Mouse (Mus musculus): ENCODE results near the gene Slc25a23.
"Not testable (repeated sequence)": the region's sequence is repeated elsewhere in the genome, so short reads cannot be mapped to it uniquely, and the experiment has no call there.

Gene Slc25a23

DNA sequence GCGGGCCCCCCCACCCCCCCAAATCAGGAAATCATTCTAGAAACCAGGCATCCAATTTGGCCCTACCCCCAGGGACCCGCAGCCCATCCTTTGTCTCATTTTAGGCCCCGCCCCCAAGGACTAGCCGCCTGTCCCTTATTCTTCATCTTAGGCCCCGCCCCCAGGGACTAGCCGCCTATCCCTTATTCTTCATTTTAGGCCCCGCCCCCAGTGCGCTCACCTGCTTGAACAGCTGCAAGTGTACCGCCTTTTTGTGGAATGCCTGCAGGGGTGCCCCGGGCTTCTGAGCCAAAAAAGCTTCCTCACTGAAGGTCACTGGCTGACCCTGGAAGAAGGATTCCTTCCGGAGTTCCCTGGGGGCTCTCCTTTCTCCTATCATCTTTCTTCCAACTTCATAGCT lies 11.0 kb upstream of the Slc25a23 start:
- peak; percentile 53 for DNase-seq (ENCODE audit: low spot score)

DNA sequence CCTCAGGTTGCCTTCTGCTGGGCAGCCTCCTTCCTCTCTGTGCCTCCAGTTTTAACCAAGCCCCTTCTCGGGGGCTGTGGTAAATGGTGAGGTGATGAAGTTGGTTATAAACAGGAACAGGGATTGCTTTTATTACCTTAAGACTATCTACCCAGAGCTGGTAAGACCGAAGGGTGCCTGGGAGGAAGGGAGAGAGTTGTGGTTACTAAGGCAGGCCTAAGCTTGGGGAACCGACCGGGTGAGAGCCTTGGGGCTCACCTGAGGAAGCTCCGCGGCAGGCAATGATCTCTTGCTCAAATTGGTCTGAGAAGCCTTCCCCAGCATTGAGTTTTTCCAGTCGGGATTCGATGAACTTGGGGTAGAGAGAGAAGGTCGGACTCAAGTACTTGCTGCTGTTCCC lies 10.6 kb upstream of the Slc25a23 start:
- no peak for DNase-seq (ENCODE audit: low spot score)

GRCm38 (mm10) chr17:57066908-57067307 lies 7.2 kb upstream of the Slc25a23 start:
- no peak for DNase-seq (ENCODE audit: low spot score)

DNA sequence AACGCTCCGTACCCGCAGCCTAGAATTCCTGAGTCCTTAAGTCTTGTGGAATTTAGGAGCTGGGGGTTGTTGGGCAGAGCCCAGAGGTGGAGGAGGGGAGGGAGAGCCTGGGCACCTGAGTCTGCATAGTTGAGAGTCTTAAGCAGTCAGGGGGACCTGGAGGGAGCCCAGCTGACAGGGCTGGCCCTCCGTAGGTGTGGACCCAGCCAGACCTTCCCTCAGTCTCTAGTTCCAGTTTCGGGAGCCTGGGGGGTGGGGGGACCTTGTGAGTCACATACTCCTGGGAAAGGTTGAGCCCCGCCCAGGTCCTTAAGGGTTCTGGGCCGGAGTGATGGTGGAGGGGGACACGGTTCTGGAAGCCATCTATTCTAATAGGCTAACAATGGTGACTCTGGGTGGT lies 3.4 kb upstream of the Slc25a23 start:
- DNase-seq (ENCODE audit: low spot score), result no peak

DNA sequence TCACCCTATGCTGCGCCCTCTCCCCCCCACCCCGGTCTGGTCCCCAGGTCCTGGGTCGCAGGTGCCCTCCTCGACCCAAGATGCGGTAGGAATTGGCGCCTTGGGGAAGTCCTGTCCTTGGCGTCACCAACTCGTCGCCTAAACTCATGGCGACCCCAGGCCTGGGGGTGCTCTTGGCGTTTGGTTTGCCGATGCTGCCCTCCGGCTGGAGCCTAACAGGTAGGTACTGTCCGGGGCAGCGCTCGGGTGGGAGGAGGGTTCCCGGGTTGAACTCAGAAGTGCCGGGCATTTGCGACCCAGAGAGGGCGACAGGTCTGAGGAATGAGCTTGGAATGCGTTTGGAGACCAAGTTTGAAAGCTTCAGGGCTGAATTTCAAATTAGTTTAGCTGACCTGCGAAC lies 2.9 kb upstream of the Slc25a23 start:
- DNase-seq (ENCODE audit: low spot score), result no peak

DNA sequence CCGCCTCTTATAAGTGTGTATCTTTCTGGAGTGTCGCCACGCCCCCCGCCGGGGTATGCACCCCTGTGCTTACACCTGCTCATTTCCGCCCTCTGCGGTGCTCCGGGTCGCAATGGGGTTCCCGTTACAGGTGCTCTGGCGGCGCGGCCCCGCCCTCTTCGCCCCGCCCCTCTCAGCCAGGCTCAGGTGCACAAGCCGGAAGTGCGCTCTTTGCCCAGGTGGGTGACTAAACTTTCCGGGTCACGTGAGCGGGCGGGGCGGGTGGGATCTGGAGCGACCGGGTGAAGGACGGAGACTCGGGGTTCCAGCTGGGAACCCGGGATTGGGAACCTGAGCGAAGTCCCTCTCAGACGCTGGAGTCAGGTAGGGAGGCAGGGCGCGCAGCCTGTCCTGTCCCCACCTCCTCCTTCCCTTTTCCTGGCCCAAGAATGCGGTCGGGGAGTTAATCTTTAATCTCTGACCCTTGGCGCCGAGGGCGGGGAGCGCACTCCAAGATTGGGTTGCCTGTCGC lies 2.4 kb upstream of the Slc25a23 start:
- peak; percentile 56 for DNase-seq (ENCODE audit: low spot score)

DNA sequence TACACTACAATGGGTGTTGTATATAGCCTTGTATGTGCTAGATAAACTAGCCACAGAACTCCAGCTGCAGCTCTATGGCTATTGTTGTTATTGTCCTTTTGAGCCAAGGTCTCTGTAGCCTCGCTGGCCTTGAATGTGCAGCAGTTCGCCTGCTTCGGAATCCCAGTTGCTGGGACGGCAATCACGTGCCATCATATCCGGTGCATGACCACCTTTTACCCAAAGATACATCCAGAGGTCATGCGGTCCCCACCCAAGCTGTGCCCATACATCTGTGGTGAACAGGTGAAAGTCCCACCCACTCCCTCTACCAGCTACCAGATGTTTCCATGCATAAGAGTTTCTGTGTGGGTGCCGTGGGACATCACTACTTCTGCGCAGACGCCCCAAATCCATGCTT lies 1.4 kb upstream of the Slc25a23 start:
- no peak for DNase-seq (ENCODE audit: low spot score)

DNA sequence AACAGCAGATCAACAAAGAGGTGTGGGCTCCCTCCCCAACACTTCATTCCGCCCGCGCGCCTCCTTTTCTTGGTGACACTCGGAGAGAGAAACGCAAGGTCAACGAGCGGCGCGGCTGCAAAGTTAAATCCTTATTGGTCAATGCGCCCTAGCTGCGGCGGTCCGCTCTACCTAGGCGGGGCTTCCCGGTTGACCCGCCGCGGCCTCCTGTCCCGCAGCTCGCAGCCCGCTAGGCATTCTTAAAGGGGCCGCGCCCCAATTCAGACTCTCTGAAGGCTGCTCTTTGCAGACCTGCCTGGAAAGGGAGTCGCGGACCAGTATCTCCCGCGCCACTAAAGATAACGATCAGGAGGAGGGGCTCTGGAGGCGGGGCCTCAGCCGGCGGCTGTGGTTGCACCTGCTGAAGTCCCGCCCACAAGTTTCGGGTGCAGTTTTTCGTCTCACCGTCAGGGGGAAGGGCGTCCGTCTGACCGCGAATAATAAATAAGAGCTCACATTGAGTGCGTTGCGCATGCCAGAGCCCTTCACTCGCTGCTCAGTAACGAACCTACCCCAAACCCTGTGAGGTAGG lies 653 bp upstream of the Slc25a23 start:
- peak; percentile 97 for DNase-seq (ENCODE audit: low spot score)

DNA sequence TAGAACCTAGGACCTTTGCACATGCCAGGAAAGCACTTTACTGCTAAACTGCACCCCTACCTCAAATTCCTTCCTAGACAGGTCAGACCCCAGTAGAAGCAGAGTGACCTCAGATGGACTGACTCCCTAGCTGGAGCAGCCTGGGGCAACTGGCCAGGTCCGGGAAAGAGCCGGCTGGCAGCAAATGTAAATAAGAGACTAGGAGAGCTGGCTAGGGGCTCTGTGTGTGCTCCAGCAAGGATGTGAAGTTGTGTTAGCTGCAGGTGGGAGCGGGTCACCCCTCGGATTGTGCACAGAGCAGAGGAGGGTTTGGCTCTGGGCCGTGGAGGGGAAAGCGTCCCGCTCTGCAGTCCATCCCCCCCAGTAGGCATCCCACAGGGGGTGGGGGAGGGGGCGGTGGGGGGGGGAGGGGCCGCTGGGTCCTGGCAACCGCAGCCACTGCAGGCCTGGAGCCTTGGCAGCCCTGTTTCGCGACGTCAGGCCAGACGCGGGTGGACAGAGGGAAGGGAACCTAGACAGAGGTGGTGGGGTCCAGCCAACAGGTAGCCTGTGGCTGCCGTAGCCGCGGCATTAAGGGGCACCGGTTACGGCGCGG lies 675 bp downstream of the Slc25a23 start, which contains the start of gene Crb3:
Gene Crb3, plus strand, starts transcription at position 215 of the 595 bp plus-strand sequence.
- no peak for DNase-seq (ENCODE audit: low spot score)

- no peak for DNase-seq (ENCODE audit: low spot score)
These were observed 3.4 kb downstream of the Slc25a23 start for GRCm38 (mm10) chr17:57056246-57056645.

GRCm38 (mm10) chr17:57051679-57052078 lies 8.0 kb downstream of the Slc25a23 start:
- DNase-seq (ENCODE audit: low spot score), result not testable (repeated sequence)

GRCm38 (mm10) chr17:57048816-57049215 lies 10.8 kb downstream of the Slc25a23 start:
- no peak for DNase-seq (ENCODE audit: low spot score)

DNA sequence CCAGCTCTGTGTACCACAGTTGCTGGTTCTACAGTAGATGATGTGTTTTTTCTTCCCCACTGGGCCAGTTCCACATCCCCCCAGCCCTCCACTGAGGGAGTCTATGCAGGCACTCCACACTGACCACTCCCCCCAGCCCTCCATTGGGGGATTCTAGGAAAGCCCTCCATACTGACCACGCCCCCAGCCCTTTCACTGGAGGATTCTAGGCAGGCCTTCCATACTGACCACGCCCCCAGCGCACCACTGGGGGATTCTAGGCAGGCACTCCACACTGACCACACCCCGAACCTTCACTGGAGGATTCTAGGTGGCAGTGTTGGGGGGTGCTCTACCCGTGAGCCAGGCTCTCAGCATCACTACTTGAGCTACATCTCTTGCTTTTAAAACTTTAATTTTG lies 12.3 kb downstream of the Slc25a23 start:
- DNase-seq (ENCODE audit: low spot score), result peak; percentile 78

- no peak for DNase-seq (ENCODE audit: low spot score)
These were observed 18.1 kb downstream of the Slc25a23 start, which contains the start of gene Slc25a41 for GRCm38 (mm10) chr17:57041554-57041953. Gene Slc25a41, minus strand, starts transcription at chr17:57041654.

DNA sequence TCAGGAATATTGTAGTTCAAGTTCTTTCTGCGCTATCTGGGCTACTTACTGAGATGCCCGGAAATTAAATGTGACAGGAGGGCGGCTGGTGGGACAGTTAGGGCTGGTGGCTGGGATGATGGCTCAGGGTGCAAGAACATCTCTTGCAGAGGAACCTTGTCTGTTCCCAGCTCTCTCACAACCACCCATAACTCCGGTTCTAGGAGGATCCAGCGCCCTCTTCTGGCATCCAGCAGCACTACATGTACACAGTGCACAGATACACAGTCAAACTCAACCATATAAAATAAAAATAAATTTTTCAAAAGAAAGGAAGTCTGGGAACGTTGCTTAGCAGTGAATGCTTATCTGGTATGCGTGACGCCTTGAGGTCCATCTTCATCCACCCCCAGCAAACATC lies 20.7 kb downstream of the Slc25a23 start:
- DNase-seq (ENCODE audit: low spot score), result peak; percentile 54

DNA sequence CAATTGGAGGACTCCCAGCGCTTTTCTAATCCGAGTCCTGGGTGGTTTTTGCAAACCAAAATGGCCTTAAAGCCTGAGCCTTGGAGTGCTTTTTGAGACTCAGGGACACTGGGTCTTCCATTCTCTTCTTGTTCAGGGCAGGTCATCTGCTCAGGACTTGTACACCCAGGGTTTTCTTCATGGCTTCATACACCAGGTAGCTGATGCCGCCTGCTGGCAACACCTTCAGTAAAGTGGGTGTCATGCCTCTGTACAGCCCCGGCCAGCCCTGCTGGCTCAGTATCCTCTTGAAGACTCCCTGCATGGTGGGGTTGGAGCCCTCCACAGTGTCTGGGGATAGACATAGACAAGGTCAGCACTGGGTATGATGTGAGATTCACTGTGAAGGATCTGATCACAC lies 26.8 kb downstream of the Slc25a23 start:
- DNase-seq (ENCODE audit: low spot score), result no peak

- DNase-seq (ENCODE audit: low spot score), result peak; percentile 100
These were observed 27.8 kb downstream of the Slc25a23 start for GRCm38 (mm10) chr17:57031661-57032420.

GRCm38 (mm10) chr17:57030931-57031660 lies 28.6 kb downstream of the Slc25a23 start, which contains the start of gene Khsrp:
Gene Khsrp, minus strand, starts transcription at chr17:57031522.
- peak; percentile 74 for DNase-seq (ENCODE audit: low spot score)

DNA sequence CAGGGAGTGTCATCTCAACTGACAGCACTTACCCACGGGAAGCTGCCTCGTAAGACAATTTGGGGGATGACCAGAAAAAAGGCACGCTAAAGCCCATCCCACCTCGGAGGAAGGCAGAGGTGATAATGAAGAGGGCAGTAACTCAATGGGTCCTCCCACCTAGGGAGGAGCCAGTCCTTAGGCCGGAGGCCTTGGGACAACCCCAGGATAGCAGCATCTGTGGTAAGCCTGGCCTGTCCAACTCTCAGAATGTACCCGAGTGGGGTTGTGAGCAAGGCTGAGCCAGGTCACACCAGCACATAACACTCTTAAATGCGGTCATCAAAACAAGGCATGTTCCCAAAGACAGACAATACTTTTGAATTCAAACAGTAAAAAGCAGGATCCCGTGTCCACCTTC lies 30.0 kb downstream of the Slc25a23 start:
- no peak for DNase-seq (ENCODE audit: low spot score)

GRCm38 (mm10) chr17:57027471-57027870 lies 32.2 kb downstream of the Slc25a23 start:
- DNase-seq (ENCODE audit: low spot score), result no peak

- DNase-seq (ENCODE audit: low spot score), result no peak
These were observed 38.7 kb downstream of the Slc25a23 start for GRCm38 (mm10) chr17:57020960-57021359.

DNA sequence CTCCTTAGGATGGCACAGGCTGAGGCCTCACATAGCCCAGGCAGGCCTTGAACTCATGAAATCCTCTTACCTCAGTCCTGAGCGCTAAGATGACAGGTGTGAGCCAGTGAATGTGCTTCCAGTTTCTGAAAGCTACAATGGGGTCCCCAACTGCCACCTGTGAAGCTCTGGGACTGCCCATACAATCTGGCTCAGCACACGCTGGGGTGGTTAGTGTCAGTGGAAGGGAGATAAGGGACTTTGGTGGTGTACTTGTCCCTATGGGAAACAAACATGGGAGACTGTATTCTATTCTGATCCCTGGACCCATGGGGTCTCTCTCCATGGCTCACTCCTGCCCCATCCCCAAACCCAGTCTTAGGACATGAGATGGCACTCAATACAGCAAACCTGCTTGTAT lies 40.0 kb downstream of the Slc25a23 start:
- no peak for DNase-seq (ENCODE audit: low spot score)
